Mouse (Mus musculus) mesoderm, embryonic 11.5 days (tissue): ENCODE measurements around the gene Lat.
"Not testable (repeated sequence)": the region's sequence is repeated elsewhere in the genome, so short reads cannot be mapped to it uniquely, and the experiment has no call there.

Experiments used
- DNase-seq: peaks from one replicate; pipeline ENCODE4 v3.0.0-alpha.2; 2012; ENCODE audit warnings: low read depth, low spot score

The Lat gene

DNA sequence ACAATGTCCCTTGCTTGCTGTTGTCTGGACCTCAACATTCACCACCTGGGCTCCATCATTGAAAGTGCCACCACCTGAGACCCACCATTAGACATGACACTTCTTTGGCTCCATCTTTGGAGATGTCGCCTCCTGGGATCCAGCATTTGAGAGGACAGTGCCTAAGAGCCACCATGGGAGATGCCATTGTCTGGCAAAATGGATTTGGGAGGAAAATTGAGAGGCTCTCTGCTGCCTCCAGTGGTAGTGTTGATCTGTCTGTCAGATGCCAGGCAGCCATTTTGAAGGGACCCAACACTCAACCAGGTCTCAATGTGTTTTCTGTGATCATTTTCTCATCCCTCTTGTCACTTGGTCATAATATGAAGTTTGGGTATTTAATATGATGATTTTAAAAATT is 33.8 kb downstream of the Lat start:
- DNase-seq = no peak

DNA sequence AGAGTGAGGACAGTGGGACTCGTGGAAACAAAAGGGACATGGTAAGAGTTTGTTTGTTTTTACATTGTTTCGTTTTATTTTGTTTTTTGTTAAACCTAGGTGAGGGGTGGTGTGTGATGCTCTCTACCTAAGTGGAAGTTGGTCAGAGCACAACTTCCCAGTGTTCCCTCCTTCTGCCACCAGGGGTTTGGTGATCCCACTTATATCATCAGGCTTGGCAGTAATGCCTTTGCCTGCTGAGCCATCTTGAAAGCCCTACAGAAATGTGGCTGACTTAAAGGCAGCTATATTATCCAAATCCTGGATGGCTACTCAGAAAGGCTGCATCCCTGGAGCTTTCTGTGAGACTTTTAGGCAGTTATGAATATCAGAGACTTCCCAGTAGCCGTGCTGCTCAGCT is 36.7 kb downstream of the Lat start:
- no peak for DNase-seq

DNA sequence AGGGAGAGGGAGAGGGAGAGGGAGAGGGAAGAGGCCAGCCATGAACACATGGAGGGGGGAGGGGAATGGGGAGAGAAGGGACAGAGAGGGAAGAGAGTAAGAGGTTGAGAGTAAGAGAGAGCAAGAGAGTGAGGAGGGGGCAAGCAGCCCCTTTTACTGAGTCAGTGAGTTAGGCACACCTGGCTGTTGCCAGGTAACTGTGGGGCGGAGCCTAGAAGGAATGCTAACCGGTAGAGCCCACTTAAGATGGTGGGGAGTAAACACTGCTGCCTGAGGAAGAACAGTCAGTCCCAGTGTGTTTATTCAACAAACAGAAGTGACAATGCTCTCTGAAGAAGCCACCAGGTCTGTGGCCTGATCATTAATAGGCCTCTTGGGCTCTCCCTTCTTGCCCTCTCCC is 38.7 kb downstream of the Lat start:
- no peak for DNase-seq

DNA sequence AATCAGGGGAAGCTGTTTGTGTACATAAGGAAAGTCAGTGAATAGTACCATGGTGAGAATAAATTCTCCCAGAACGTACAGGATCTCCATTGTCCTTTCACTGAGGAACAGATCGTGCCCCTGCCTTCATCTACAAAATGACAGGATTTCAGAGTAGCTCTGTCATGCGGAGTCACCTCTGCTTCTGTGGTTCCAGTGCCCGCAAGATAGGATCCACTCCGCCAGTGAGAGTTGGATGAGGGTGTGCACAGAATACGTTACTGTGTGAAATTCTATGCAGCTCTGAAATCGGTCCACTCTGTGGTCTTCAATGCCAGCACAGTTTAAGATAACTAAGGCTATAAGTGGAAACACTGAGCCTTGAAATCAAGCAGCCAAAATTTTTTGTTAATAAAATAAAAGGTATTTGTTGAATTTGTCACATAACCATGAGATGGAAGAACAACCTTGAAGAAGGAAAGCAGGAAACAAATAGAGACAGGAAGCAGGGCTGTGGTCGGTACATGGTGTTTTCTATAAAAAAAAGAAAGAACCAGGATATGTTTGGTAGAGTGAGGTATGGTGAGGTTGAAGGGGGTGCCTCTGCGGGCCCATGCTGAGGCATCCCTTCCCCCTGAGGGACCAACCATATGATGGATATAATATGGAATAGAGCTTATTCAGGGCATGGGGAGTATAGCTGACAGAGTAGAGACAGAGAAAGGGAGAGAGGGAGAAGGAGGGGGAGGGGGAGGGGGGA is 39.3 kb downstream of the Lat start:
- DNase-seq = no peak

DNA sequence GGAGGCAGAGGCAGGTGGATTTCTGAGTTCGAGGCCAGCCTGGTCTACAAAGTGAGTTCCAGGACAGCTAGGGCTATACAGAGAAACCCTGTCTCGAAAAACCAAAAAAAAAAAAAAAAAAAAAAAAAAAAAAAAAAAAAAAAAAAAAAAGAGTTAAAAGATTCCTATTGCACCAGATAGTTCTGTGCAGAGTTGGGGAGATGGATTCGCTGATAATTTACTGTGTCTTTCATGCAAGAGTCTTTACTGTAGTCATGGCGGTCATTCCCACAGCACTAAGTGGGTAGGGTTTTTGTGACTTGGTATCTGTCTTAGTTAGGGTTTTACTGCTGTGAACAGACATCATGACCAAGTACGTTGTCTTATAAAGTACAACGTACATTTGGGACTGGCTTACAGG is 40.5 kb downstream of the Lat start:
- DNase-seq = not testable (repeated sequence)

DNA sequence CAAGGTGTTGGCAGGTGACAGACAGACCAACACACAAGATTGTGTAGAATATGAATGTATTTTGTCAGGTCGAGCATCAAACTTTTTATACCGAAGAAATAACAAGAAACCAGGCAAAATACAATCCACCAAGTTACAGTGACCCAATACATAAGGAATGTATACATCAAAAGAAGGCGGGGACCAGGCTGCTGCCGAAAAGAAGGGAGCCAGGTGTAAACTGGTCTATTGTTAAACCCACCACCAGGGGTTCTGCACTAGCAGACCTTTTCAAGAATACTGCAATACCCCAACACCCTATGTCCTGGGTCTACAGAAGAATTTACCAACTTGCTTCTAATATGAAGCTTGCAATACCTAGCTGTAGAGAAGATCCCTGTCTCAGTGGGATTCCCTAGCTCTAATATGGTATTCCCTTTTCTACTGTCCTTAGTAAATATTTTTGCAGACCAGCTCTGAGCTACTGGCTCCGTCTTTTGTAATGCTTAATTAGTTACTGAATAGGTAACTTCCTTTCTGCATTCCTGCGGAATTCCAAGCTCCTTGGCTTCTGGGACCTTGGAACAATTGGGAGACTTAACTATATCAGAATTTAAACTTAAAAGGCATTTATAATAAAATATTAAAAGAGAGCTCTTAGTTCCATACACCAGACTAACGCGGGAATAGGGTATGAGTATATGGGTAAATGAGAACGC is 43.6 kb downstream of the Lat start:
- not testable (repeated sequence) for DNase-seq

DNA sequence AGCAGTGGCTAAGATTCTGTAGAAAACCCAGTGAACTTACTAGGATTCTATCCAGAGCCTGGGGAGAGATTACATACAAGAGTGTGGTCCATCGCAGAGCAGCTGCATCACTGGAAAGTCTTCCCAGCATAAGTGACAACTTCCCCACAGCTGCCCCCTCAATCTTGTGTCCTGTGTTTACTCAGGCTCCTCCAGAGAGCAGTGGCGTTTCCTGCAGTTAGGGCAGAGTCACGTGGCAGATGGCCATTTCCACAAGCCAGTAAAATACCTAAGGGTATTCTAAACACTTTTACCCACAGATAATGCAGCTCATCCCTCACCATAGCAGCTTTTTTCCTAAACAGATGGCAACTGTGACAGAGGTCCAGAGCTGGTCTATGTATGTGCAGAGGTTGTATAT is 44.6 kb downstream of the Lat start:
- peak; percentile 23 for DNase-seq

DNA sequence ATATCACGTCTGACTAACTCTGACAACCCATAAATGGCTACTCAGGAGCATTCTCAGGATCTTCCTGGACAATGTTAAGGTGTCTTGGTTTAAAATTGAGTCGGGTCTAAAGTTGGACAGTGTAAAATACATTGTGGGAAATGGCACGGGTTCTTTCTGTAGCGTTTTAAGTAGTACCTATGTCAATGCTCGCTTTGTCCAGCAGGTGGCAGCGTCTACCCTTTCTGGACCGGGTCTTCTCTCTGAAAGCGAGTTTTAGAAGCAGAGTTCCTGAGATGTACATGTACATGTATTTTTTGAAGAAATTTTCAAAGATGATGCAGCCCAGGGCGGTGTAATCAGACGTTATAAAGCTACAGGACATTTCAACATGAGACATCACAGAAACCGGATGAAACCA is 45.6 kb downstream of the Lat start:
- peak; percentile 82 for DNase-seq

DNA sequence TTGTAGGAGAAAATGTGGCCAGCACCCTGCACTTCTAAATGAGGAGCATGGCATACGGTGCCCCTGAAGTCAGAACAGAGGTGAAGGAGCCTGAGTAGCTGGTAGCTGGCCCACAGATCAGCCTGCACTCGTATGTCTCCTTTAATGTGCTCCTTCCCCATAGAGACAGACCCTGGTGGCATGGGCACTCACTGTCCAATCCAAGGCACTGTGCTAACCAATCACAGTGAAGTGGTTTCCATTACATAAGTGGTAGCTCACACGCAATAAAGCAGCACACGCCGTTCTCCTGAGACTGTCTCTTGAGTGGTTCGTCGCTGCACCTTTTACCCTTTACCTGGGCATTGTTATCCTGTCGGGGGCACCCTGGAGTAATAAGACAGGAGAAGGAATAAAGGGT is 55.1 kb downstream of the Lat start:
- DNase-seq = no peak
